Mouse (Mus musculus): ENCODE measurements around the gene Coil.

DNA sequence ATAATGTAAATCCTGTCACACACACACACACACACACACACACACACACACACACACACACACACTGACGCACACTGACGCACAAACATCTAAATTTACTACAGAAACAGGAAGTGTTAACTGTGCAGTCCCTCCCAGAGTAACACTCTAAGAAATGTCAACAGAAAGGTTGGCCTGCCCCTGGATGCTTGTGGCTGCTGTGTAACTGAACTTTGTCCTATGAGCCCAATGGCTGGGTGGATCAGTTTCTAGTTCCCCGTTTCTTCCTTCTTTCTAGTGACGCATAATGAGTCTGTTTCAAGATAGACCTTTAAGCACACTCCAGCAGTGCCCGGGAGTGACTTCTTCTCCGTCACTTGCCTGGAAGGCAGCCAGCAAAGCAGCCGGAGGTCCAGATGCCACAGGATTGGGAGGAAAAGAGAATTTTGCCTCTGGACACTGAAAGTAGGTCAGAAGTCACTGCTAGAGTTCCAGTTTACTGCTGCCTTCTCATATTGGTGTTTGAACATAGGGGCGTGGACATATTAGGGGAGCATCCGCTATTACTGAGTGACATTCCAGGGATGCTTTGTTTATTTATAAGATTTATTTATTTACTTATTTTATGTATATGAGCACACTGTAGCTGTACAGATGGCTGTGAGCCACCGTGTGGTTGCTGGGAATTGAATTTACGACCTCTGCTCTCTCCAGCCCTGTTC, 54.3 kb downstream of the Coil start:
- TF ChIP-seq CTCF (IDR thresholded peaks at IDR 0.05; ENCODE audit: control insufficient read depth, insufficient read depth, insufficient read length) = no peak
- no peak for TF ChIP-seq MAX (IDR thresholded peaks at IDR 0.05)
- TF ChIP-seq CEBPB (IDR thresholded peaks at IDR 0.05; ENCODE audit: low read depth) = no peak
